9 mouse cellular contexts compared by ENCODE assay signal in genomic region chr14:41162663-41163062, GRCm38 (mm10). TPM values are rescaled to one million over a fixed set of nuclear protein-coding genes. Genes with fewer than 3 reads are reported as not detected.
DNase-seq lines count a peak whose midpoint lies in the region; ATAC-seq and TF ChIP-seq lines count a peak whose summit lies in the region.
"Had no signal": no experiment of that assay in that cellular context is flagged by ENCODE, and none has a peak within 500 bp of the region (broad histone marks: within the 10 kb centered on the region; RNA-seq: fewer than 3 reads in every experiment).

No protein-coding gene starts in this region.

- DNase-seq in intestine, embryonic 14.5 days (ENCODE audit: low spot score) = peak; percentile 61
- peak; percentile 55 for DNase-seq in R1 (ENCODE audit: low read depth, low spot score)
- peak; percentile 54 for DNase-seq in lung, adult 2 months
- DNase-seq in spleen, postnatal 14 days (ENCODE audit: low spot score in 2 of 2) = no peak

- no peaks in the 10 kb centered on the region for H3K27me3 ChIP-seq in intestine, embryonic 14.5 days (replicated peaks; ENCODE audit: control insufficient read depth, insufficient read depth, low read length)
- no peaks in the 10 kb centered on the region for H3K27me3 ChIP-seq in intestine, embryonic 16.5 days (replicated peaks; ENCODE audit: control insufficient read depth, insufficient read depth, low read length)
- no peaks in the 10 kb centered on the region for H3K27me3 ChIP-seq in kidney, embryonic 16.5 days (ENCODE audit: insufficient read depth, low read length)
- no peaks in the 10 kb centered on the region for H3K27me3 ChIP-seq in stomach, embryonic 16.5 days (ENCODE audit: control insufficient read depth, insufficient read depth, low read length)

- no peak overlapping the region for H3K4me2 ChIP-seq in intestine, embryonic 14.5 days (ENCODE audit: low read length)
- no peak overlapping the region for H3K4me2 ChIP-seq in intestine, embryonic 16.5 days (ENCODE audit: low read depth, low read length)
- H3K4me2 ChIP-seq in kidney, embryonic 16.5 days (replicated peaks; ENCODE audit: low read depth, low read length) = no peak overlapping the region
- H3K4me2 ChIP-seq in stomach, embryonic 16.5 days (ENCODE audit: low read depth, low read length) = no peak overlapping the region

- peak; percentile 86 for TF ChIP-seq CTCF in lung, adult 2 months (IDR thresholded peaks at IDR 0.05; ENCODE audit: insufficient read depth, low read length)

- no peaks in the 10 kb centered on the region for H3K36me3 ChIP-seq in intestine, embryonic 14.5 days (ENCODE audit: control insufficient read depth, insufficient read depth, low read length)
- H3K36me3 ChIP-seq in intestine, embryonic 16.5 days (ENCODE audit: control insufficient read depth, insufficient read depth, low read length) = no peaks in the 10 kb centered on the region
- H3K36me3 ChIP-seq in kidney, embryonic 16.5 days (ENCODE audit: insufficient read depth, low read length) = no peaks in the 10 kb centered on the region
- H3K36me3 ChIP-seq in stomach, embryonic 16.5 days (ENCODE audit: control insufficient read depth, insufficient read depth, low read length) = no peaks in the 10 kb centered on the region

- no peak for TF ChIP-seq POLR2A in lung, adult 2 months (IDR thresholded peaks at IDR 0.05; ENCODE audit: borderline replicate concordance, extremely low read depth, low read depth, low read length)

- no peak overlapping the region for H3K9ac ChIP-seq in intestine, embryonic 14.5 days (ENCODE audit: low read length)
- H3K9ac ChIP-seq in intestine, embryonic 16.5 days (ENCODE audit: low read depth, low read length) = no peak overlapping the region
- H3K9ac ChIP-seq in kidney, embryonic 16.5 days (replicated peaks; ENCODE audit: low read length) = no peak overlapping the region
- H3K9ac ChIP-seq in stomach, embryonic 16.5 days (ENCODE audit: low read length) = no peak overlapping the region

- no peak overlapping the region for H3K27ac ChIP-seq in intestine, embryonic 14.5 days (ENCODE audit: low read depth)
- no peak overlapping the region for H3K27ac ChIP-seq in intestine, embryonic 16.5 days (ENCODE audit: low read length)
- no peak overlapping the region for H3K27ac ChIP-seq in kidney, embryonic 16.5 days (ENCODE audit: low read length)
- H3K27ac ChIP-seq in stomach, embryonic 16.5 days (ENCODE audit: low read length) = no peak overlapping the region

- H3K4me3 ChIP-seq in intestine, embryonic 14.5 days (ENCODE audit: low read depth, low read length) = no peak overlapping the region
- H3K4me3 ChIP-seq in intestine, embryonic 16.5 days (ENCODE audit: low read length) = no peak overlapping the region
- no peak overlapping the region for H3K4me3 ChIP-seq in kidney, embryonic 16.5 days (ENCODE audit: low read length)
- H3K4me3 ChIP-seq in lung, adult 2 months (replicated peaks; ENCODE audit: extremely low read depth, low read depth, low read length) = no peak overlapping the region
- no peak overlapping the region for H3K4me3 ChIP-seq in stomach, embryonic 16.5 days (replicated peaks; ENCODE audit: low read length)
- H3K4me3 ChIP-seq: erythroblast, embryonic 14.5 days had no signal

- no peaks in the 10 kb centered on the region for H3K4me1 ChIP-seq in intestine, embryonic 14.5 days (replicated peaks; ENCODE audit: control insufficient read depth, insufficient read depth, low read length)
- H3K4me1 ChIP-seq in intestine, embryonic 16.5 days (ENCODE audit: control insufficient read depth, insufficient read depth, low read length) = no peaks in the 10 kb centered on the region
- no peaks in the 10 kb centered on the region for H3K4me1 ChIP-seq in kidney, embryonic 16.5 days (ENCODE audit: insufficient read depth, low read length)
- peaks cover 5% of the 10 kb centered on the region for H3K4me1 ChIP-seq in lung, adult 2 months (ENCODE audit: control insufficient read depth, insufficient read depth, low read length)
- H3K4me1 ChIP-seq in stomach, embryonic 16.5 days (ENCODE audit: control insufficient read depth, insufficient read depth, low read length) = no peaks in the 10 kb centered on the region

- ATAC-seq in intestine, embryonic 14.5 days (replicated peaks; ENCODE audit: low FRiP score, low TSS enrichment, low read depth) = no peak
- no peak for ATAC-seq in intestine, embryonic 16.5 days
- ATAC-seq in common myeloid progenitor, adult 5-6 weeks (replicated peaks; ENCODE audit: low read depth, poor library complexity, severe bottlenecking) = peak; percentile 63; the same call in 1 of the 2 replicates
- ATAC-seq in kidney, embryonic 16.5 days (ENCODE audit: low FRiP score, low TSS enrichment) = peak; percentile 85; the same call in 1 of the 2 replicates
- peak; percentile 64; the same call in 1 of the 2 replicates for ATAC-seq in stomach, embryonic 16.5 days (ENCODE audit: insufficient read depth, low FRiP score)

- WGBS in intestine, embryonic 14.5 days = 22% methylated on average over 2 of the region's 2 CpGs
- WGBS in intestine, embryonic 16.5 days = 11% methylated on average over 2 of the region's 2 CpGs
- WGBS in kidney, embryonic 16.5 days = 19% methylated on average over 2 of the region's 2 CpGs
- 11% methylated on average over 2 of the region's 2 CpGs for WGBS in lung, adult 2 months
- 11% methylated on average over 2 of the region's 2 CpGs for WGBS in stomach, embryonic 16.5 days

- H3K9me3 ChIP-seq in intestine, embryonic 14.5 days (ENCODE audit: control insufficient read depth, low read length) = no peaks in the 10 kb centered on the region
- no peaks in the 10 kb centered on the region for H3K9me3 ChIP-seq in intestine, embryonic 16.5 days (ENCODE audit: control insufficient read depth, low read length)
- H3K9me3 ChIP-seq in kidney, embryonic 16.5 days (ENCODE audit: low read length) = no peaks in the 10 kb centered on the region
- H3K9me3 ChIP-seq in stomach, embryonic 16.5 days (replicated peaks; ENCODE audit: control insufficient read depth, low read length) = no peaks in the 10 kb centered on the region

RNA-seq across cellular contexts. Expression of gene Mbl1, which starts 11.4 kb away (rescaled TPM):
- polyA plus RNA-seq in intestine, embryonic 14.5 days (2014; fragmentation: Nextera tagmentation; extraction: Ambion mirVana) = not detected in 2 replicates
- 0.21 and 0.98 TPM in 2 replicates for polyA plus RNA-seq in intestine, embryonic 16.5 days (2015; fragmentation: Nextera tagmentation; extraction: Ambion mirVana)
- total RNA-seq in common myeloid progenitor, adult 5-6 weeks (2017) = not detected in 2 replicates
- polyA plus RNA-seq in kidney, embryonic 16.5 days (2015; fragmentation: Nextera tagmentation; extraction: Ambion mirVana) = 0.19 TPM in 1 of 2 replicates, not detected in the other
- 0.66 and 0.67 TPM in 2 replicates for polyA plus RNA-seq in lung, adult 2 months (2012; rRNA removed)
- polyA plus RNA-seq in stomach, embryonic 16.5 days (2015; fragmentation: Nextera tagmentation; extraction: Ambion mirVana) = 1.7 and 2.2 TPM in 2 replicates
- polyA plus RNA-seq: erythroblast, embryonic 14.5 days had no signal

RNA-seq across cellular contexts. Expression of gene Sftpd, which starts 22.3 kb away (rescaled TPM):
- polyA plus RNA-seq in intestine, embryonic 14.5 days (2014; fragmentation: Nextera tagmentation; extraction: Ambion mirVana) = not detected in 2 replicates
- polyA plus RNA-seq in intestine, embryonic 16.5 days (2015; fragmentation: Nextera tagmentation; extraction: Ambion mirVana) = 0.10 and 0.17 TPM in 2 replicates
- total RNA-seq in common myeloid progenitor, adult 5-6 weeks (2017) = not detected in 2 replicates
- 0.16 and 0.45 TPM in 2 replicates for polyA plus RNA-seq in kidney, embryonic 16.5 days (2015; fragmentation: Nextera tagmentation; extraction: Ambion mirVana)
- 235 and 279 TPM in 2 replicates for polyA plus RNA-seq in lung, adult 2 months (2012; rRNA removed)
- 0.19 and 0.24 TPM in 2 replicates for polyA plus RNA-seq in stomach, embryonic 16.5 days (2015; fragmentation: Nextera tagmentation; extraction: Ambion mirVana)
- polyA plus RNA-seq: erythroblast, embryonic 14.5 days had no signal

RNA-seq across cellular contexts. Expression of gene Sftpa1, which starts 31.1 kb away (rescaled TPM):
- not detected in 2 replicates for polyA plus RNA-seq in intestine, embryonic 14.5 days (2014; fragmentation: Nextera tagmentation; extraction: Ambion mirVana)
- not detected in 2 replicates for polyA plus RNA-seq in intestine, embryonic 16.5 days (2015; fragmentation: Nextera tagmentation; extraction: Ambion mirVana)
- not detected in 2 replicates for total RNA-seq in common myeloid progenitor, adult 5-6 weeks (2017)
- polyA plus RNA-seq in kidney, embryonic 16.5 days (2015; fragmentation: Nextera tagmentation; extraction: Ambion mirVana) = 3.9 TPM in 1 of 2 replicates, not detected in the other
- 1,111 and 1,268 TPM in 2 replicates for polyA plus RNA-seq in lung, adult 2 months (2012; rRNA removed)
- not detected in 2 replicates for polyA plus RNA-seq in stomach, embryonic 16.5 days (2015; fragmentation: Nextera tagmentation; extraction: Ambion mirVana)
- polyA plus RNA-seq: erythroblast, embryonic 14.5 days had no signal

RNA-seq across cellular contexts. Expression of gene Mat1a, which starts 57.8 kb away (rescaled TPM):
- polyA plus RNA-seq in intestine, embryonic 14.5 days (2014; fragmentation: Nextera tagmentation; extraction: Ambion mirVana) = 2.0 TPM in 1 of 2 replicates, not detected in the other
- 2.7 and 4.0 TPM in 2 replicates for polyA plus RNA-seq in intestine, embryonic 16.5 days (2015; fragmentation: Nextera tagmentation; extraction: Ambion mirVana)
- not detected in 2 replicates for total RNA-seq in common myeloid progenitor, adult 5-6 weeks (2017)
- 0.36 and 0.54 TPM in 2 replicates for polyA plus RNA-seq in kidney, embryonic 16.5 days (2015; fragmentation: Nextera tagmentation; extraction: Ambion mirVana)
- polyA plus RNA-seq in lung, adult 2 months (2012; rRNA removed) = 3.5 and 6.0 TPM in 2 replicates
- 9.0 and 9.3 TPM in 2 replicates for polyA plus RNA-seq in stomach, embryonic 16.5 days (2015; fragmentation: Nextera tagmentation; extraction: Ambion mirVana)
- polyA plus RNA-seq: erythroblast, embryonic 14.5 days had no signal

Comparison
In these comparisons a context has a peak if more than half of its experiments do, and no peak if none do; other contexts are left out.
1. ATAC-seq: peak in common myeloid progenitor, adult 5-6 weeks (single experiment), kidney, embryonic 16.5 days (single experiment) and stomach, embryonic 16.5 days (single experiment); none in intestine, embryonic 14.5 days (single experiment) and intestine, embryonic 16.5 days (single experiment).
2. DNase-seq: peak in intestine, embryonic 14.5 days (single experiment), R1 (single experiment) and lung, adult 2 months (single experiment); none in spleen, postnatal 14 days (0 of 2).
3. RNA of gene Sftpd, which starts 22.3 kb away (polyA plus RNA-seq): 235 to 279 TPM in lung, adult 2 months; 0.19 to 0.24 TPM in stomach, embryonic 16.5 days, 0.16 to 0.45 TPM in kidney, embryonic 16.5 days, 0.10 to 0.17 TPM in intestine, embryonic 16.5 days and not detected in intestine, embryonic 14.5 days; every median in the first group is over 100 times any median in the second.
4. RNA of gene Sftpa1, which starts 31.1 kb away (polyA plus RNA-seq): 1,111 to 1,268 TPM in lung, adult 2 months; 3.9 TPM in kidney, embryonic 16.5 days, not detected in intestine, embryonic 16.5 days, not detected in stomach, embryonic 16.5 days and not detected in intestine, embryonic 14.5 days; every median in the first group is over 100 times any median in the second.